Mouse (Mus musculus): ENCODE data around the gene Ptpn4.

Ptpn4 gene

DNA sequence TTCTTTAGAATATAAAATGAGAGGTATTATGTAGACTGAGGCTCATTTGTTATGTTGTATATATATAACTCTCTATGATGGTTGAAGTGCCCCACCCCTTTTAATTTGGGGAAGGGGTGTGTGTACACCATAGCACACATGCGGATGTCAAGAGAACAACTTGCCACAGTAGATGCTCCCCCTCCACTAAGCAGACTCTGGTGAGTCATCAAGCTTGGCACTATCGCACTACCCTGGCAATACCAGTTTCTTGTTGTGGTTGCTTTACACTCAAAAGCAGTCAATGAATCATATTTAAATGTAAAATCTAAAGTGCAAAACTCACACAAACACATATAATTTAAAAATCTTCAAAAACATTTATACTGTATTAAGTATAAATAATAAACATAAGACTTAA, 31.4 kb downstream of the Ptpn4 start:
- DNase-seq (ENCODE audit: low spot score): no peak

DNA sequence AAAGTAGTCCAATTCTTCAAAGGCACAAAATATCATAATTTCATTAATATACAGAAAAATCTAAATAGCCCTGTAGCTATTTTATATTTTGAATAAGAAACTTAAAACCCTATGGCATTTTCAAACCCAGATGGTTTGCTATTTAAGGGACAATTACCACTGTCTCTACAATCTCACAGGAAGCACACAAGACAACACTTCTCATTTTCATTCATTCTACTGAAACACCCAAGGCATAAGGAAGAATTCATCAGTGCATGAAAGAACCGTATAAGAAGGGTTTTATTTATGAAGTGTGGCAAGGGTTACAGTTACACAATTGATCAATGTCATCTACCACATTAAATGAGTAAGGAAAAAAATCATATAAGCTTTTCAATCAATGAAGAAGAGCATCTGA, 32.8 kb downstream of the Ptpn4 start:
- no peak for DNase-seq (ENCODE audit: low spot score)

DNA sequence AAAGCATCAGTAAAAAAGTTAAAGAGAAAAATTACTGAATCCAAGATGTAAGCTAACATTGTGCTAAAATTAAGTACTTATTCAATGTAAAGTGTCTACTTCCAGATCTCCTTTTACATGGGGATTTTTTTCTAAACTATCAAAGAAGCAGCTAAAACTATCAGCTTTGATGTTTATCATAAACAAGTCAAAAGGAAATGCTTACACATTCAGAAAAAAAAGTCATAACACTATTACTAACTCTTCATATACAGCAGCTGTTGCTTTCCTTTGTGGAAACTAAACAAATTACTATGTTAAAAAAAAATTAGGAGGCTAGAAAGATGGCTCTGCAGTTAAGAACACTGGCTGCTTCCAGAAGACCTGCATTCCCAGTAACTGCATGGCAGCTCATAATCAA, 42.2 kb downstream of the Ptpn4 start:
- DNase-seq (ENCODE audit: low spot score): no peak

GRCm38 (mm10) chr1:119794342-119794741, 43.1 kb downstream of the Ptpn4 start:
- DNase-seq (ENCODE audit: low spot score): no peak

- DNase-seq (ENCODE audit: low spot score): no peak
These were observed 46.8 kb downstream of the Ptpn4 start for GRCm38 (mm10) chr1:119790616-119791015.

DNA sequence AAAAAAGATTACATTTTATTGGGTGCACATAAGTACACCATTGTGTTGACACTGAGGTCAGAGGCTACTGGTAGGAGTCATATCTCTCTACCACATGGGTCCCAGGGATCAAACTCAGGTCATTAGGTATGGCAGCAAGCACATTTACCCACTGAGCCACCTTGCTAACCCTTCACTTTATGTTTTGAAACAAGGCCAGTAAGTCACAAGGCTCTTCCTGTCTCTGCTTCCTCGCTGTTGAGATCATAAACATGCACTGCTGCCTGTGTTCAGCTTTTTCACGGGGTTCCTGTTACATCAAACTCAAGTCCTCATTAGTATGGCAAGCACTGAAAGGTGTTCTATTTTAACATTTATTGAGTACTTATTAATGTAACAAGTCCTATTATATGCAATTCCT, 61.5 kb downstream of the Ptpn4 start:
- DNase-seq (ENCODE audit: low spot score): no peak

GRCm38 (mm10) chr1:119735692-119736091, 101.7 kb downstream of the Ptpn4 start:
- no peak for DNase-seq (ENCODE audit: low spot score)

- peak; percentile 10 for DNase-seq (ENCODE audit: low spot score)
These were observed 102.6 kb downstream of the Ptpn4 start for GRCm38 (mm10) chr1:119734801-119735200.

GRCm38 (mm10) chr1:119731166-119731565, 106.2 kb downstream of the Ptpn4 start:
- DNase-seq (ENCODE audit: low spot score): no peak

GRCm38 (mm10) chr1:119713017-119713416, 124.4 kb downstream of the Ptpn4 start:
- DNase-seq (ENCODE audit: low spot score): no peak

- no peak for DNase-seq (ENCODE audit: low spot score)
These were observed 130.8 kb downstream of the Ptpn4 start for GRCm38 (mm10) chr1:119706471-119707217.

- no peak for DNase-seq (ENCODE audit: low spot score)
These were observed 140.6 kb downstream of the Ptpn4 start for GRCm38 (mm10) chr1:119696860-119697259.

DNA sequence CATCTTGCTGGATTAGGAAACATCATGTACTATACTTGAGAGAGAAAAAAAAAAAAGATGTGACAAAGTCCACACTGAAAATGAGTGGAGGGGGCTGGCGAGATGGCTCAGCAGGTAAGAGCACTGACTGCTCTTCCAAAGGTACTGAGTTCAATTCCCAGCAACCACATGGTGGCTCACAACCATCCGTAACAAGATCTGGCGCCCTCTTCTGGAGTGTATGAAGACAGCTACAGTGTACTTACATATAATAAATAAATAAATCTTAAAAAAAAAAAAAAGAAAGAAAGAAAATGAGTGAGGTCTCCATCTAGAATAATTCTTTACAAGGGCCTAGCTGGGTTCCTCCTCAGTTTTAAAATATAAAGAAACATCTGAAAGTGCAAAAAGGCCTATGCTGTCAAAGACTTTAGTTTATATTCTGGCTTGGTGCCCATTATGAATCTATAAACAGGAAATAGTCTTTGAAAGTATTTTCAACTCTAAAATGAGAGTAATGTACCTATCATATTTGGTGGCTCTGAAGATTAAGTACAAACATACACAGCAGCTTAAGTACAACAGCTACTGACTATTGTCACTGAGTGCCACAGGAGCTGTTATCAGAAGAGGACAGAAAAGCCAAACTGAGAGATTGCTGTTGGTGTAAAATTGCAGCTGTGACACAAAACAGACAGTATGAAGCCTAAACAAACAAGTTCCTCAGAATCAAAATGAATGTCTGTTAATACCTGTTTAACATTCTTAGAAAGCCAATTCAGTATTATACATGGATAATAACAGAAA, 151.4 kb downstream of the Ptpn4 start:
- no peak for DNase-seq (ENCODE audit: low spot score)

DNA sequence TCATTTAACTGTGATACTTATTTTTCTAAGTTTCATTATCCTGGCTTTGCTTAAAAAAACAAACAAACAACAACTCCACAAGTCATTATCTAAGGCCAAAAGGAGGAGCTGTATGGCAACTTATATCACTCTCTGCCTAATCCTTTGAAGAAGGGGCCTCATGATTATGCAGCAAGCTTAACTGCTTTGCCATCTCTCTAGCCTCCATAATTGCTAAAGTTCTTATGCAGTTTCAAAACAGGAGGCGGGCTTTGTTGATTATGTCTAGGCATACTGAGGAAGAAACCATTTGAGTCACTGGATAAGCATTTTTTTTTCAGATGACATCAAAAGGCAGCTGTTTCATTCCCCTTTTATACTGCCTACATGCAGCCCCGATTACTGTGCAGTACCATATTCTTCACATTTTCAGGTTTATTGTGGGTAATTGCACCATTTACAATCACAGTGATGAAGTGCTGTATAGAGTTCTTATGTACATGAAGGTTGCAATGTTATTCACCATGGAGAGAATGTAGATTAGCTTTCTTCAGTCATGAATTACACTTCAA, 155.7 kb downstream of the Ptpn4 start:
- DNase-seq (ENCODE audit: low spot score): no peak

GRCm38 (mm10) chr1:119674984-119675383, 162.4 kb downstream of the Ptpn4 start:
- peak; percentile 3 for DNase-seq (ENCODE audit: low spot score)

DNA sequence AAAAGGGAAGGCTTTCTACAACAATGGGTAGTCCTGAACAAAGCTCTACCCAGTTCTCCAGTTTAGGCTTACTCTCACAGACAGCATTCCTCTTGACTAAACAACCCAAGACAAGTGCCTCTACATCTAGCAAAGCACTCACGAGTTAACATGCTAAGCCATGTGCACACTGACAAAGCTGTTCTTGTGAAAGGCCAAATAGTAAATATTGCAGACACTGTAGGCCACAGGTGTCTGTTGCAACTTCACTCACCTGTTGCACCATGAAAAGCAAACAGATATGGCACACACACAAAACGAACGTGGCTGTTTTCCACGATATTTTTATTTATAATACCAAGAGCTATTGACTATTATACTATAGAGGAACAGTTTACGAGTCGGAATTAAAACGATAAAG, 170.5 kb downstream of the Ptpn4 start:
- DNase-seq (ENCODE audit: low spot score): no peak

DNA sequence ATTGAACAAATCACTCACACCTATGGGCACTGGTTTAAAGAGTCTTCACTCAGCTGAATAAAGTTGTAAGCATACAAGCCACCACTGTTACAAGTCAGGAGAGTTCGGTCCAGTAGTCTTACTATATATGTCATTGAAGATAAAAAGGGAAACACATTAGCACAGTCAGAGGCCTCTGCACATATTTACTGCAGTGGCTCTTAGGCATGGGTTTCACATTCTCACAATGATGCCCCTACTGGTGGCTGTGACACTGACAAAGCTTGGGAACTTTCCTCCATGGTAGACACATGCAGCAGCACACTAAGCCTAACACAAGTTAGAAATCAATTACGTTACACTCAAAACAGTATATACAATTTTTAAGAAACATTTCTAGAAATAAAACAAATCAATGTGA, 183.1 kb downstream of the Ptpn4 start:
- no peak for DNase-seq (ENCODE audit: low spot score)

- no peak for DNase-seq (ENCODE audit: low spot score)
These were observed 187.0 kb downstream of the Ptpn4 start for GRCm38 (mm10) chr1:119650386-119650785.

- no peak for DNase-seq (ENCODE audit: low spot score)
These were observed 187.8 kb downstream of the Ptpn4 start for GRCm38 (mm10) chr1:119649627-119650026.

DNA sequence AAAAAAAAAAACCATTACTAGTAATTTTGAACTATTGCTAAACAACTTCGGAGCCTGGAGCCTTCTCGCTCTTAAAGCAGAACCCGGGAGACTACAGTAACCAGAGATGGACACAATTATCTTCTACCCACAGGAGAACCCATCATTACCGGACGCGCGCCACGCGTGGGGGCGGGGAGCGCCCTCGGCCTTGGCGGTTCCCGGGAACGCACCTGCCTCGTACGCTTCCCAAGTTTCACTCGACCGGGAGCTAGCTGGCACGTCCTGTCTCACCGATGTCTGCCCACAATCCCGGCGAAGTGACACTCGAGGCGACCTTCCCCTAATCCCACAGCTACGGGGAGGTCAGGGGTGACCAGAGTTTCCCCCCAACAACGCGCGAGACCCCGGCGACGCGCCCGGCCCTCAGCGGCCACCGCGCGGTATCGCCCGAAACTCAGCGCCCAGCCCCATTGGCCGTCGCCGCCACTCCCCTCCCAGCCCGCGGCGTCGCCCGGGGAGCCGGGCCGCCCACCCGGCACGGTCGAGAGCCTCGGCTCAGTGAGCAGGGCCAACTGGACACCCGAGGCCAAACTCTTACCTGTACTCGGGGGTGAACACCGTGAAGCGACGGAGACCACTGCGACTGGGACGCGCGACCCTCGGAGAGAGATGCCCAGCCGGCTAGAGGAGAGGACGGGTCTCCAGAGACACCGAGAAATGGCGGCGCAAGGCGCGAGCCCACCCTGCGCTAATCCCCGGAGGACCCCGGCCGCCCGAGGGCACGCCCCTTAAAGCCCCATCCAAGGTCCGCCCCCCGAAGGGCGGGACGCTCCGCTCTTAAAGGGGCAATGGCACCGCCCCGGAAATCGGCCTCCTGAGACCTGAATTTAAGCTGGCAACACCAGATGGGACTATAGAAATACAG, 189.0 kb downstream of the Ptpn4 start, which contains the start of gene Epb41l5:
Epb41l5 (minus strand) TSS at position 796 of the 907 bp plus-strand sequence.
- peak; percentile 34 for DNase-seq (ENCODE audit: low spot score)

GRCm38 (mm10) chr1:119646356-119646755, 191.1 kb downstream of the Ptpn4 start:
- no peak for DNase-seq (ENCODE audit: low spot score)

DNA sequence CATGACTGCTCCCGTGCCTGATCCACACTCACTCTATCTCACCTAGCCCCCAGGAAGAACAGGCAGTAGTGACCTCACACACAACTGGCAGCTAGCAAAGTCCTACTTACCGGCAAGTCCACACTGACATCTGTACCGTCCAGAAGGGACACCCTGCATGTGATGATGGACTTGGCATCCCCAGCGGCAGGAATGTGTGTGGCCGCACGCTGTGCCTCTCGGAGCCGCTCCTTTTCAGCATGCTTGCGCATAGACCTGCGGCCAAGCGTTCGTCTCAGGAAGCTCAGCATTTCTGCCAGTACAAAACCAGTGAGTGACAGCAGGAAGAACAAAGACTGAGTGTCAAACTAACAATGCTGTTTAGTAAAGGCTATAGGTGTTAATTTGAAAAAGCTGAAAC, 195.0 kb downstream of the Ptpn4 start:
- DNase-seq (ENCODE audit: low spot score): no peak
